Mouse (Mus musculus): ENCODE results near the gene Gm49384. TPM values are rescaled to one million over a fixed set of nuclear protein-coding genes. Genes with fewer than 3 reads are reported as not detected.

The Gm49384 gene
- polyA plus RNA-seq, 1 experiment from 2014 or later = 16.2 TPM

- H3K4me3 ChIP-seq = no peak overlapping the region
- H3K36me3 ChIP-seq = no peaks in the 10 kb centered on the region
- 95% methylated on average over 7 of the region's 7 CpGs for WGBS
- H3K4me2 ChIP-seq = no peak overlapping the region
- no peaks in the 10 kb centered on the region for H3K9me3 ChIP-seq
- no peak overlapping the region for H3K9ac ChIP-seq
- no peaks in the 10 kb centered on the region for H3K4me1 ChIP-seq (replicated peaks)
- H3K27ac ChIP-seq = no peak overlapping the region
- no peaks in the 10 kb centered on the region for H3K27me3 ChIP-seq
- no peak for ATAC-seq (ENCODE audit: low FRiP score)
These were observed 12.5 kb upstream of the Gm49384 start for GRCm38 (mm10) chr12:69216587-69216986.

- no peak for ATAC-seq (ENCODE audit: low FRiP score)
- WGBS = 92% methylated on average over 3 of the region's 3 CpGs
These were observed 11.1 kb upstream of the Gm49384 start for GRCm38 (mm10) chr12:69215000-69215785.

GRCm38 (mm10) chr12:69214393-69214792, 10.3 kb upstream of the Gm49384 start:
- Histone ChIP-seq H3K27ac (no peak overlapping the region), H3K4me3 (no peak overlapping the region), H3K9me3 (no peaks in the 10 kb centered on the region), H3K4me2 (no peak overlapping the region), H3K36me3 (no peaks in the 10 kb centered on the region), H3K27me3 (no peaks in the 10 kb centered on the region), H3K9ac (no peak overlapping the region), H3K4me1 (replicated peaks) (no peaks in the 10 kb centered on the region)
- whole genome bisulfite sequencing = 93% methylated on average over 7 of the region's 7 CpGs
- no peak for ATAC-seq (ENCODE audit: low FRiP score)

More at GRCm38 (mm10) chr12:69215000-69215785, 11.1 kb upstream of the Gm49384 start:
- H3K36me3 ChIP-seq = no peaks in the 10 kb centered on the region
- no peak overlapping the region for H3K4me2 ChIP-seq
- H3K4me3 ChIP-seq = no peak overlapping the region
- H3K9me3 ChIP-seq = no peaks in the 10 kb centered on the region
- H3K27ac ChIP-seq = no peak overlapping the region
- no peaks in the 10 kb centered on the region for H3K27me3 ChIP-seq
- H3K9ac ChIP-seq = no peak overlapping the region
- H3K4me1 ChIP-seq (replicated peaks) = no peaks in the 10 kb centered on the region

- WGBS = 94% methylated on average over 13 of the region's 13 CpGs
- no peak overlapping the region for H3K4me2 ChIP-seq
- H3K9ac ChIP-seq = no peak overlapping the region
- H3K27me3 ChIP-seq = no peaks in the 10 kb centered on the region
- H3K4me3 ChIP-seq = no peak overlapping the region
- H3K9me3 ChIP-seq = no peaks in the 10 kb centered on the region
- no peaks in the 10 kb centered on the region for H3K36me3 ChIP-seq
- H3K4me1 ChIP-seq (replicated peaks) = no peaks in the 10 kb centered on the region
- no peak for ATAC-seq (ENCODE audit: low FRiP score)
- no peak overlapping the region for H3K27ac ChIP-seq
These were observed 9.2 kb upstream of the Gm49384 start for GRCm38 (mm10) chr12:69213186-69213777.

- WGBS = 88% methylated on average over 5 of the region's 5 CpGs
- no peak for ATAC-seq (ENCODE audit: low FRiP score)
These were observed 7.0 kb upstream of the Gm49384 start for GRCm38 (mm10) chr12:69211057-69211456.

GRCm38 (mm10) chr12:69210056-69210979, 6.3 kb upstream of the Gm49384 start:
- Histone ChIP-seq H3K9ac (no peak overlapping the region), H3K9me3 (no peaks in the 10 kb centered on the region), H3K4me3 (no peak overlapping the region), H3K4me1 (replicated peaks) (no peaks in the 10 kb centered on the region), H3K4me2 (no peak overlapping the region), H3K27me3 (no peaks in the 10 kb centered on the region), H3K36me3 (no peaks in the 10 kb centered on the region), H3K27ac (no peak overlapping the region)
- WGBS = 89% methylated on average over 18 of the region's 18 CpGs
- no peak for ATAC-seq (ENCODE audit: low FRiP score)

More at GRCm38 (mm10) chr12:69211057-69211456, 7.0 kb upstream of the Gm49384 start:
- Histone ChIP-seq H3K9ac (no peak overlapping the region), H3K4me1 (replicated peaks) (no peaks in the 10 kb centered on the region), H3K9me3 (no peaks in the 10 kb centered on the region), H3K27me3 (no peaks in the 10 kb centered on the region), H3K4me3 (no peak overlapping the region), H3K27ac (no peak overlapping the region), H3K4me2 (no peak overlapping the region), H3K36me3 (no peaks in the 10 kb centered on the region)

- no peak overlapping the region for H3K4me2 ChIP-seq
- no peaks in the 10 kb centered on the region for H3K36me3 ChIP-seq
- H3K4me1 ChIP-seq (replicated peaks) = peaks cover 4% of the 10 kb centered on the region; the same call in 1 of the 2 replicates
- H3K27me3 ChIP-seq = no peaks in the 10 kb centered on the region
- no peak overlapping the region for H3K27ac ChIP-seq
- no peak for ATAC-seq (ENCODE audit: low FRiP score)
- no peak overlapping the region for H3K9ac ChIP-seq
- WGBS = 97% methylated on average over 2 of the region's 2 CpGs
- H3K9me3 ChIP-seq = no peaks in the 10 kb centered on the region
- no peak overlapping the region for H3K4me3 ChIP-seq
These were observed 4.5 kb upstream of the Gm49384 start for GRCm38 (mm10) chr12:69208520-69208919.

GRCm38 (mm10) chr12:69207926-69208325, 3.9 kb upstream of the Gm49384 start:
- H3K36me3 ChIP-seq = no peaks in the 10 kb centered on the region
- no peaks in the 10 kb centered on the region for H3K9me3 ChIP-seq
- no peak overlapping the region for H3K4me3 ChIP-seq
- H3K27me3 ChIP-seq = no peaks in the 10 kb centered on the region
- ATAC-seq (ENCODE audit: low FRiP score) = no peak
- no peak overlapping the region for H3K27ac ChIP-seq
- H3K9ac ChIP-seq = no peak overlapping the region
- WGBS = 94% methylated on average over 7 of the region's 7 CpGs
- no peak overlapping the region for H3K4me2 ChIP-seq
- H3K4me1 ChIP-seq (replicated peaks) = peaks cover 4% of the 10 kb centered on the region; the same call in 1 of the 2 replicates

- Histone ChIP-seq H3K4me2 (no peak overlapping the region), H3K27ac (no peak overlapping the region), H3K27me3 (no peaks in the 10 kb centered on the region), H3K36me3 (peaks cover 2% of the 10 kb centered on the region; the same call in 1 of the 2 replicates), H3K4me1 (replicated peaks) (peaks cover 4% of the 10 kb centered on the region; the same call in 1 of the 2 replicates), H3K9me3 (no peaks in the 10 kb centered on the region), H3K4me3 (no peak overlapping the region), H3K9ac (no peak overlapping the region)
- 97% methylated on average over 8 of the region's 8 CpGs for WGBS
- no peak for ATAC-seq (ENCODE audit: low FRiP score)
These were observed 3.3 kb upstream of the Gm49384 start for GRCm38 (mm10) chr12:69207396-69207795.

GRCm38 (mm10) chr12:69198985-69199384, 5.1 kb downstream of the Gm49384 start:
- no peak overlapping the region for H3K27ac ChIP-seq
- peaks cover 31% of the 10 kb centered on the region for H3K4me1 ChIP-seq (replicated peaks)
- no peak overlapping the region for H3K4me3 ChIP-seq
- H3K4me2 ChIP-seq = peak overlapping the region; percentile 95
- no peaks in the 10 kb centered on the region for H3K27me3 ChIP-seq
- peaks cover 18% of the 10 kb centered on the region; the same call in 1 of the 2 replicates for H3K36me3 ChIP-seq
- H3K9ac ChIP-seq = no peak overlapping the region
- no peaks in the 10 kb centered on the region for H3K9me3 ChIP-seq
- no peak for ATAC-seq (ENCODE audit: low FRiP score)

GRCm38 (mm10) chr12:69198164-69198535, 5.9 kb downstream of the Gm49384 start, which contains the start of gene Dnaaf2:
Dnaaf2 (minus strand) TSS chr12:69198429.
- H3K9ac ChIP-seq = peak within 1 kb of the TSS; percentile 90
- H3K27ac ChIP-seq = peak within 1 kb of the TSS; percentile 94
- H3K27me3 ChIP-seq = no peaks in the 10 kb centered on the region
- H3K4me3 ChIP-seq = peak within 1 kb of the TSS; percentile 86
- ATAC-seq (ENCODE audit: low FRiP score) = peak; percentile 32; the same call in 1 of the 2 replicates
- H3K4me2 ChIP-seq = peak within 1 kb of the TSS; percentile 95
- H3K36me3 ChIP-seq = peaks cover 18% of the 10 kb centered on the region; the same call in 1 of the 2 replicates
- peaks cover 29% of the 10 kb centered on the region for H3K4me1 ChIP-seq (replicated peaks)
- under 1% methylated on average over 18 of the region's 18 CpGs for WGBS
- no peaks in the 10 kb centered on the region for H3K9me3 ChIP-seq
